Mouse (Mus musculus): ENCODE data around the gene Lst1. TPM values are rescaled to one million over a fixed set of nuclear protein-coding genes. Genes with fewer than 3 reads are reported as not detected.

The Lst1 gene
- polyA plus RNA-seq, 1 experiment, result 20.4 TPM

- DNase-seq (ENCODE audit: low spot score), result no peak
Observed at GRCm38 (mm10) chr17:35158850-35159593, 29.2 kb downstream of the Lst1 start.

- no peak for DNase-seq (ENCODE audit: low spot score)
Observed at GRCm38 (mm10) chr17:35157661-35158175, 30.5 kb downstream of the Lst1 start.

GRCm38 (mm10) chr17:35157254-35157653 is 31.0 kb downstream of the Lst1 start:
- DNase-seq (ENCODE audit: low spot score), result no peak

GRCm38 (mm10) chr17:35156461-35157200 is 31.6 kb downstream of the Lst1 start:
- no peak for DNase-seq (ENCODE audit: low spot score)

DNA sequence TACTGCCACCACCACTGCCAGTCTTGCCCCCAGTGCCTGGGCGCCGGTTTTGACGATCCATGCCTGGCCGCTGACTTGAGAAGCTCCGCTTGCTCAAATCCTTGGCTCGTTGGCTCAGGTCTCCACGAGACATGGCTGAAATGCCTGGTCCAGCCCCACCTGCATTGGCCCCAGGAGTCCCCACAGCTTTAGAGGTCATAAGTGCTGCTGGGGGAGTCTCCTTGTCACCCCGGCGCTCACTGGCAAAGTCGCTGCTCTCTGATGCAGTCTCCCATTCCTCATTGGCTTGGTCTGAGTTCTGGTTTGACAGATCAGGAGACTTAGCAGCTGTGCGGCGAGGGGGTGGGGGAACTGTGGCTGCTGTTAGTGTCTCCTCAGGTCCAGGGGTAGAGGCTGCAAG is 32.8 kb downstream of the Lst1 start:
- DNase-seq (ENCODE audit: low spot score), result no peak

GRCm38 (mm10) chr17:35154616-35155015 is 33.6 kb downstream of the Lst1 start:
- DNase-seq (ENCODE audit: low spot score), result no peak

DNA sequence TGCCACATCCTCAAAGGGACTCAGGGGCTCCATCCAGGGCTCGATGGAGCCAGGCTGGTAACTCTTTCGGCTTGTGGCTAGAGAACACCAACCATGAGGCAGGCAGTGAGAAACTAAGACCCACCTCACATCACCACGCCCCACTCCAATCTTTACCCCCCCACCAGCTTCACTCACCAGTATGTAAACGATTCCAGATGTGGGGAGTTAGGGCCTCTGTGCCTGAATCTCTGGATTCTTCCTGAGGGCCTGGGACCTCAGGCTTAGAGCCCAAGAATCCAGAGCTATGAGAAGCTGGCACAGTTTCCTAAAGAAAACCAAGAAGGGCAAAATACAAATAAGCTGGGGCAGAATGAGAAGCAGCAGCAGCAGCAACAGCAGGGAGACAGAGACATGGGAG is 34.3 kb downstream of the Lst1 start:
- no peak for DNase-seq (ENCODE audit: low spot score)

DNA sequence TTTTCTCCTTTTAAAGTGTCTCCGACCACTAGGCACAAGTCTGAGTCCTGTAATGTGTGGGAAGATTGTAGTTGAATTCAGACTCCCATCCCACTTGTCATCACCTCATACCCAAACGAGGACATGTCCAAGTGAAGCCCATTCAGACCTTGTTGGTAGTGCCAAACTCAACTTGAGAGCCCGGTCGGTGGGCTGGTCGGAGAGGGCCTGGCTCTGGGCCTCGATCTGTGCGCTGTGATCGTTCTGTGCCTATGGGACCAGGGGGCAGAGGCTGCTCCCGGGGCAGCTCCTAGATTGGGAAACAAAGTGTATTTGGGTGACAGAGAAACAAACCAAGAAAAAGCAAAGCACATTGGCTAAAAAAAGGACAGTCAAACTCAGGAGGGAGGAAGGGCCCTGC is 35.2 kb downstream of the Lst1 start:
- no peak for DNase-seq (ENCODE audit: low spot score)

DNA sequence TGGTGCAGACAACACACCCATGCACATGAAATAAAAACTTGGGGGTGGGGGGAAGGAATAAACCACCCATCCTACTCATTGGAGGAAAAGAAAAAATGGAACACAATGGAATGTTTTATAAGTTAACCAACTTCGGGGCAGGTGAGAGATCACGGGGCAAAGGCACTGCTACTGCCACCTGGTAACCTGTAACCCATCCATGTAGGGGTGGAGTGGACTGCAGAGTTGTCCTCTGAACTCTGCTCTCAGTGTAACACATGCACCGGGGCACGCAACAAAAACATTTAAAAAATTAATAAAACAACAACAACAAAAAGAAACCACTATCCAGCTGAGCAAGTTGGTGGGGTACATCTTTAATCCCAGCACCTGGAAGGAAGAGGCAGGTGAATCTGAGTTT is 36.1 kb downstream of the Lst1 start:
- no peak for DNase-seq (ENCODE audit: low spot score)

- no peak for DNase-seq (ENCODE audit: low spot score)
Observed at GRCm38 (mm10) chr17:35147922-35148639, 40.2 kb downstream of the Lst1 start.

- no peak for DNase-seq (ENCODE audit: low spot score)
Observed at GRCm38 (mm10) chr17:35147348-35147747, 40.9 kb downstream of the Lst1 start.

GRCm38 (mm10) chr17:35146139-35146538 is 42.1 kb downstream of the Lst1 start:
- no peak for DNase-seq (ENCODE audit: low spot score)

GRCm38 (mm10) chr17:35141971-35142370 is 46.3 kb downstream of the Lst1 start:
- no peak for DNase-seq (ENCODE audit: low spot score)

GRCm38 (mm10) chr17:35140490-35140996 is 47.7 kb downstream of the Lst1 start:
- no peak for DNase-seq (ENCODE audit: low spot score)

DNA sequence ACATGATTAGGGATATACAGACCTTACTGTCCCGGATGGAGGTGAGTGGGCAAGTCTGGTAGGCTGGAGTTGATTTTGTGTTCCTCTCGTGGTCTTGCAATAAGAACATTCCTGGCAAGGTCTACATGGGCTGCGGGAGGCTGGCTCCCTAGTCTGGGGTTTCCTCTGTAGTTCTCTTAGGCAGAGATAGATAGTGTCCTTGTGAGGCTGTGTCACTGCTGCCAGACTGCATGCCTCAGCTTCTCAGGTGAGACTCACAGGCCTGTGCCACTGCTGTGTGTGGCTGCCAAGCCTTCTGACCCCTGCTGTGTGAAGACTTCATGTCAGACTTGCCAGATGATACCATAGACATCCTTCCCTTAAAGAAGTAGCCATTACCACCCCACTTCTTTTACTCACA is 49.0 kb downstream of the Lst1 start:
- DNase-seq (ENCODE audit: low spot score), result no peak

GRCm38 (mm10) chr17:35135591-35136320 is 52.5 kb downstream of the Lst1 start:
- DNase-seq (ENCODE audit: low spot score), result no peak

Other genes with a start within 250 kb of the Lst1 start
- 100 and 116 TPM in 2 replicates for gene Hspa1b, start 229.2 kb downstream of the Lst1 start, polyA plus RNA-seq (2012; rRNA removed)
- not detected in 2 replicates for gene Gm20481, start 218.5 kb downstream of the Lst1 start, polyA plus RNA-seq (2012; rRNA removed)
- gene Hspa1a, start 216.3 kb downstream of the Lst1 start, polyA plus RNA-seq (2012; rRNA removed), result 52.7 and 54.4 TPM in 2 replicates
- gene Hspa1l, start 215.7 kb downstream of the Lst1 start, polyA plus RNA-seq (2012; rRNA removed), result 0.47 and 0.54 TPM in 2 replicates
- 47.8 and 58.4 TPM in 2 replicates for gene Lsm2, start 206.6 kb downstream of the Lst1 start, polyA plus RNA-seq (2012; rRNA removed)
- gene Vars, start 187.5 kb downstream of the Lst1 start, polyA plus RNA-seq (2012; rRNA removed), result 49.8 and 53.0 TPM in 2 replicates
- gene Vwa7, start 171.9 kb downstream of the Lst1 start, polyA plus RNA-seq (2012; rRNA removed), result 5.2 and 6.1 TPM in 2 replicates
- 0.77 and 0.81 TPM in 2 replicates for gene Sapcd1, start 160.4 kb downstream of the Lst1 start, polyA plus RNA-seq (2012; rRNA removed)
- 1.2 and 1.4 TPM in 2 replicates for gene Msh5, start 141.7 kb downstream of the Lst1 start, polyA plus RNA-seq (2012; rRNA removed)
- 149 and 191 TPM in 2 replicates for gene Clic1, start 138.5 kb downstream of the Lst1 start, polyA plus RNA-seq (2012; rRNA removed)
- 60.5 and 68.6 TPM in 2 replicates for gene Ddah2, start 129.4 kb downstream of the Lst1 start, polyA plus RNA-seq (2012; rRNA removed)
- gene Ly6g6c, start 123.1 kb downstream of the Lst1 start, polyA plus RNA-seq (2012; rRNA removed), result 0.26 and 0.37 TPM in 2 replicates
- gene Mpig6b, start 122.3 kb downstream of the Lst1 start, polyA plus RNA-seq (2012; rRNA removed), result 0.44 and 0.48 TPM in 2 replicates
- gene Ly6g6e, start 111.5 kb downstream of the Lst1 start, polyA plus RNA-seq (2012; rRNA removed), result 9.5 and 12.9 TPM in 2 replicates
- gene Ly6g6d, start 110.4 kb downstream of the Lst1 start, polyA plus RNA-seq (2012; rRNA removed), result 5.4 and 5.8 TPM in 2 replicates
- 0.15 TPM in 1 of 2 replicates, not detected in the other for gene Ly6g6f, start 102.8 kb downstream of the Lst1 start, polyA plus RNA-seq (2012; rRNA removed)
- 104 and 114 TPM in 2 replicates for gene Abhd16a, start 99.2 kb downstream of the Lst1 start, polyA plus RNA-seq (2012; rRNA removed)
- not detected in 2 replicates for gene Ly6g5c, start 80.2 kb downstream of the Lst1 start, polyA plus RNA-seq (2012; rRNA removed)
- gene Ly6g5b, start 73.0 kb downstream of the Lst1 start, polyA plus RNA-seq (2012; rRNA removed), result 1.0 and 1.2 TPM in 2 replicates
- 16.2 and 19.3 TPM in 2 replicates for gene Gpank1, start 67.0 kb downstream of the Lst1 start, polyA plus RNA-seq (2012; rRNA removed)
- gene Csnk2b, start 66.4 kb downstream of the Lst1 start, polyA plus RNA-seq (2012; rRNA removed), result 116 and 122 TPM in 2 replicates
- gene D17H6S53E, start 62.1 kb downstream of the Lst1 start, polyA plus RNA-seq (2012; rRNA removed), result 10.2 and 12.6 TPM in 2 replicates
- 0.22 and 0.29 TPM in 2 replicates for gene Apom, start 56.4 kb downstream of the Lst1 start, polyA plus RNA-seq (2012; rRNA removed)
- 130 and 136 TPM in 2 replicates for gene Bag6, start 53.3 kb downstream of the Lst1 start, polyA plus RNA-seq (2012; rRNA removed)
- 170 and 213 TPM in 2 replicates for gene Prrc2a, start 23.5 kb downstream of the Lst1 start, polyA plus RNA-seq (2012; rRNA removed)
- gene Aif1, start 12.4 kb downstream of the Lst1 start, polyA plus RNA-seq (2012; rRNA removed), result 11.2 and 13.3 TPM in 2 replicates
- 2.6 and 3.5 TPM in 2 replicates for gene Ltb, start 6.0 kb upstream of the Lst1 start, polyA plus RNA-seq (2012; rRNA removed)
- 0.55 and 0.83 TPM in 2 replicates for gene Tnf, start 13.6 kb upstream of the Lst1 start, polyA plus RNA-seq (2012; rRNA removed)
- gene Lta, start 16.9 kb upstream of the Lst1 start, polyA plus RNA-seq (2012; rRNA removed), result 0.29 and 0.43 TPM in 2 replicates
- gene Gm16181, start 32.4 kb upstream of the Lst1 start, polyA plus RNA-seq (2012; rRNA removed), result 0.18 TPM in 1 of 2 replicates, not detected in the other
- 11.9 and 14.5 TPM in 2 replicates for gene Atp6v1g2, start 45.2 kb upstream of the Lst1 start, polyA plus RNA-seq (2012; rRNA removed)
- 14.0 and 15.4 TPM in 2 replicates for gene Nfkbil1, start 47.4 kb upstream of the Lst1 start, polyA plus RNA-seq (2012; rRNA removed)
- gene Ddx39b, start 53.3 kb upstream of the Lst1 start, polyA plus RNA-seq (2012; rRNA removed), result 314 and 350 TPM in 2 replicates
- gene H2-D1, start 74.3 kb upstream of the Lst1 start, polyA plus RNA-seq (2012; rRNA removed), result 589 and 606 TPM in 2 replicates
- 0.19 TPM in 2 replicates for gene H2-Q1, start 132.0 kb upstream of the Lst1 start, polyA plus RNA-seq (2012; rRNA removed)
- gene H2-Q2, start 153.8 kb upstream of the Lst1 start, polyA plus RNA-seq (2012; rRNA removed), result 3.0 and 3.4 TPM in 2 replicates
- 69.6 and 78.7 TPM in 2 replicates for gene H2-Q4, start 191.2 kb upstream of the Lst1 start, polyA plus RNA-seq (2012; rRNA removed)
- gene H2-Q6, start 236.4 kb upstream of the Lst1 start, polyA plus RNA-seq (2012; rRNA removed), result 31.9 and 38.8 TPM in 2 replicates

All from urinary bladder, adult 2 months (tissue).